Mouse (Mus musculus): Measurements from ENCODE around the gene Ror1. TPM values are rescaled to one million over a fixed set of nuclear protein-coding genes. Genes with fewer than 3 reads are reported as not detected.

Ror1 gene
- polyA plus RNA-seq, 1 experiment from 2014 or later = 13.0 TPM

Other genes starting within 250 kb of the Ror1 start
- 90.6 and 101 TPM in 2 replicates for gene Pgm1, start 166.4 kb upstream of the Ror1 start, polyA plus RNA-seq (2015; fragmentation: Nextera tagmentation; extraction: Ambion mirVana)
- gene Itgb3bp, start 166.0 kb upstream of the Ror1 start, polyA plus RNA-seq (2015; fragmentation: Nextera tagmentation; extraction: Ambion mirVana) = 36.8 and 44.9 TPM in 2 replicates

All from lung, embryonic 16.5 days (tissue).